Mouse (Mus musculus) spleen, postnatal 4 days (tissue): Measurements from ENCODE around the gene Ptf1a.

Experiments used
- DNase-seq, 2 experiments: peaks; one replicate each; pipeline ENCODE4 v3.0.0; 2022; ENCODE audit warnings: low spot score in 2 of 2

Gene Ptf1a

GRCm38 (mm10) chr2:19444931-19445831, at the start of gene Ptf1a:
Gene Ptf1a, plus strand, starts transcription at chr2:19445663.
- no peak for DNase-seq

GRCm38 (mm10) chr2:19405409-19405808, 40.1 kb upstream of the Ptf1a start:
- DNase-seq: no peak

GRCm38 (mm10) chr2:19406531-19406930, 38.9 kb upstream of the Ptf1a start:
- DNase-seq: no peak

GRCm38 (mm10) chr2:19414222-19414965, 31.1 kb upstream of the Ptf1a start:
- peak; percentile 50 to 84 for DNase-seq

GRCm38 (mm10) chr2:19415063-19415521, 30.4 kb upstream of the Ptf1a start:
- no peak for DNase-seq

GRCm38 (mm10) chr2:19416066-19416465, 29.4 kb upstream of the Ptf1a start:
- DNase-seq: no peak

- no peak for DNase-seq
These were observed 25.6 kb upstream of the Ptf1a start for GRCm38 (mm10) chr2:19419686-19420345.

GRCm38 (mm10) chr2:19422226-19422625, 23.2 kb upstream of the Ptf1a start:
- no peak for DNase-seq

- no peak for DNase-seq
These were observed 22.4 kb upstream of the Ptf1a start for GRCm38 (mm10) chr2:19423086-19423485.

- no peak for DNase-seq
These were observed 16.4 kb upstream of the Ptf1a start for GRCm38 (mm10) chr2:19429031-19429430.

- no peak for DNase-seq
These were observed 15.5 kb upstream of the Ptf1a start for GRCm38 (mm10) chr2:19429691-19430690.

- DNase-seq: no peak
These were observed 14.7 kb upstream of the Ptf1a start for GRCm38 (mm10) chr2:19430746-19431145.

GRCm38 (mm10) chr2:19431186-19431585, 14.3 kb upstream of the Ptf1a start:
- DNase-seq: no peak

- DNase-seq: no peak
These were observed 13.7 kb upstream of the Ptf1a start for GRCm38 (mm10) chr2:19431614-19432323.

GRCm38 (mm10) chr2:19444346-19444745, 1.1 kb upstream of the Ptf1a start:
- no peak for DNase-seq

- no peak for DNase-seq
These were observed 523 bp downstream of the Ptf1a start for GRCm38 (mm10) chr2:19445871-19446501.

GRCm38 (mm10) chr2:19446746-19447145, 1.3 kb downstream of the Ptf1a start:
- no peak for DNase-seq

GRCm38 (mm10) chr2:19448042-19448700, 2.7 kb downstream of the Ptf1a start:
- DNase-seq: no peak

GRCm38 (mm10) chr2:19449308-19449707, 3.8 kb downstream of the Ptf1a start:
- no peak for DNase-seq
